Mouse (Mus musculus) cortical plate, adult 2 months (tissue): ENCODE measurements around the gene Gtf3c3.

Experiments
- CTCF ChIP-seq: fragments of 200-500 bp; IDR thresholded peaks from 2 replicates; pipeline ENCODE4 v1.5.1; 2011; ENCODE audit warnings: mild to moderate bottlenecking, control low read depth, low read length; ENCODE audit not compliant: insufficient read depth; ENCODE audit errors: extremely low read depth
- POLR2A ChIP-seq: fragments of 200-500 bp; IDR thresholded peaks from 2 replicates; pipeline ENCODE4 v1.6.1; 2011; ENCODE audit warnings: mild to moderate bottlenecking, low read length, control low read depth; ENCODE audit not compliant: insufficient read depth; ENCODE audit errors: extremely low read depth

DNA sequence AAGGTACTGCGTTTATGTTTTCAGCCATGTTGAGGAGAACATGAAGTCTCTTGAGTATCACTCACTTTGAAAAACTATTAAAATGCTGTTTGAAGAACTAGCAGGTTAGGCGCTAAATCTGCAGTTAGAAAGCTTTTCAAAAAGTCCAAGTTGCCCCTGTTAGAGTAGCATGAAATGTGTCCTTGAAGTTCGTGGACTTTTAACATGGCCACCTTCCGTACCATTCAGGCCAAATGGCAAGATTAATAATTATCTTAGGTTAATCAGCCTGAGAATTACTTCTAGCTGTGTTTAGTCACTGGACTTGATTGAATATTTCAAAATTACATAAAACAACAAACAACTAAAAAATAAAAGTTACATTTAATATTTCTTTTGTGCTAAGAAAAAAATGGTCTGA is 84.0 kb downstream of the Gtf3c3 start:
- TF ChIP-seq CTCF (no peak), POLR2A (no peak)
